14 mouse cellular contexts compared by ENCODE assay signal in genomic region chr5:82312054-82312453, GRCm38 (mm10).
DNase-seq lines count a peak whose midpoint lies in the region; ATAC-seq lines count a peak whose summit lies in the region.
"Had no signal": no experiment of that assay in that cellular context is flagged by ENCODE, and none has a peak within 500 bp of the region (broad histone marks: within the 10 kb centered on the region; RNA-seq: fewer than 3 reads in every experiment).

No protein-coding gene starts in this region.

- no peak overlapping the region for H3K4me3 ChIP-seq in forebrain, embryonic 14.5 days (ENCODE audit: low read depth, low read length)
- H3K4me3 ChIP-seq in forebrain, embryonic 11.5 days (ENCODE audit: low read depth, low read length): no peak overlapping the region
- H3K4me3 ChIP-seq in neural tube, embryonic 15.5 days (replicated peaks): no peak overlapping the region
- H3K4me3 ChIP-seq in hindbrain, embryonic 16.5 days (ENCODE audit: low read length): no peak overlapping the region
- H3K4me3 ChIP-seq: heart, embryonic 13.5 days; left cerebral cortex, adult 2 months had no signal

- H3K27me3 ChIP-seq in forebrain, embryonic 14.5 days (replicated peaks; ENCODE audit: control insufficient read depth, insufficient read depth, low read length): no peaks in the 10 kb centered on the region
- no peaks in the 10 kb centered on the region for H3K27me3 ChIP-seq in forebrain, embryonic 11.5 days (ENCODE audit: control insufficient read depth, insufficient read depth, low read length)
- H3K27me3 ChIP-seq in neural tube, embryonic 15.5 days (replicated peaks): no peaks in the 10 kb centered on the region
- no peaks in the 10 kb centered on the region for H3K27me3 ChIP-seq in hindbrain, embryonic 16.5 days (replicated peaks; ENCODE audit: control insufficient read depth, insufficient read depth, low read length)
- H3K27me3 ChIP-seq: heart, embryonic 13.5 days had no signal

- no peak overlapping the region for H3K9ac ChIP-seq in forebrain, embryonic 14.5 days (ENCODE audit: low read length)
- H3K9ac ChIP-seq in forebrain, embryonic 11.5 days (ENCODE audit: low read length): no peak overlapping the region
- H3K9ac ChIP-seq in neural tube, embryonic 15.5 days (replicated peaks): no peak overlapping the region
- H3K9ac ChIP-seq in hindbrain, embryonic 16.5 days (ENCODE audit: low read depth, low read length): no peak overlapping the region
- H3K9ac ChIP-seq: heart, embryonic 13.5 days had no signal

- no peak for ATAC-seq in forebrain, embryonic 14.5 days
- no peak for ATAC-seq in forebrain, embryonic 11.5 days (replicated peaks; ENCODE audit: low FRiP score)
- no peak for ATAC-seq in neural tube, embryonic 15.5 days (ENCODE audit: low FRiP score)
- no peak for ATAC-seq in hindbrain, embryonic 16.5 days

- no peaks in the 10 kb centered on the region for H3K9me3 ChIP-seq in forebrain, embryonic 14.5 days (replicated peaks; ENCODE audit: control insufficient read depth, low read length)
- no peaks in the 10 kb centered on the region for H3K9me3 ChIP-seq in forebrain, embryonic 11.5 days (ENCODE audit: control insufficient read depth, low read length)
- H3K9me3 ChIP-seq in neural tube, embryonic 15.5 days (replicated peaks): no peaks in the 10 kb centered on the region
- H3K9me3 ChIP-seq in hindbrain, embryonic 16.5 days (ENCODE audit: control insufficient read depth, low read length): no peaks in the 10 kb centered on the region
- H3K9me3 ChIP-seq: heart, embryonic 13.5 days had no signal

- no peaks in the 10 kb centered on the region for H3K36me3 ChIP-seq in forebrain, embryonic 14.5 days (ENCODE audit: control insufficient read depth, insufficient read depth, low read length)
- no peaks in the 10 kb centered on the region for H3K36me3 ChIP-seq in forebrain, embryonic 11.5 days (ENCODE audit: control insufficient read depth, insufficient read depth, low read length)
- no peaks in the 10 kb centered on the region for H3K36me3 ChIP-seq in neural tube, embryonic 15.5 days
- H3K36me3 ChIP-seq in hindbrain, embryonic 16.5 days (ENCODE audit: control insufficient read depth, insufficient read depth, low read length): no peaks in the 10 kb centered on the region
- H3K36me3 ChIP-seq: heart, embryonic 13.5 days had no signal

- no peak overlapping the region for H3K4me2 ChIP-seq in forebrain, embryonic 14.5 days (ENCODE audit: low read length)
- no peak overlapping the region for H3K4me2 ChIP-seq in forebrain, embryonic 11.5 days (ENCODE audit: low read depth, low read length, severe bottlenecking)
- H3K4me2 ChIP-seq in neural tube, embryonic 15.5 days: peak overlapping the region; percentile 3
- peak overlapping the region; percentile 11; the same call in 1 of the 2 replicates for H3K4me2 ChIP-seq in hindbrain, embryonic 16.5 days (ENCODE audit: low read length)
- H3K4me2 ChIP-seq: heart, embryonic 13.5 days had no signal

- H3K27ac ChIP-seq in forebrain, embryonic 14.5 days (ENCODE audit: low read depth, low read length): no peak overlapping the region
- H3K27ac ChIP-seq in forebrain, embryonic 11.5 days (ENCODE audit: low read depth, low read length): no peak overlapping the region
- no peak overlapping the region for H3K27ac ChIP-seq in neural tube, embryonic 15.5 days (replicated peaks)
- no peak overlapping the region for H3K27ac ChIP-seq in hindbrain, embryonic 16.5 days (ENCODE audit: low read depth, low read length)
- H3K27ac ChIP-seq: heart, embryonic 13.5 days; left cerebral cortex, adult 2 months had no signal

- peaks cover 4% of the 10 kb centered on the region; the same call in 1 of the 2 replicates for H3K4me1 ChIP-seq in forebrain, embryonic 14.5 days (ENCODE audit: control insufficient read depth, insufficient read depth, low read length)
- no peaks in the 10 kb centered on the region for H3K4me1 ChIP-seq in forebrain, embryonic 11.5 days (replicated peaks; ENCODE audit: control insufficient read depth, insufficient read depth, low read length)
- no peaks in the 10 kb centered on the region for H3K4me1 ChIP-seq in neural tube, embryonic 15.5 days
- H3K4me1 ChIP-seq in hindbrain, embryonic 16.5 days (ENCODE audit: control insufficient read depth, insufficient read depth, low read depth, low read length): 0 out of 2 replicates have a peak, but pooled peaks cover 3% of the 10 kb centered on the region
- H3K4me1 ChIP-seq: heart, embryonic 13.5 days had no signal

- 30% methylated on average over 6 of the region's 6 CpGs for WGBS in forebrain, embryonic 14.5 days
- 35% methylated on average over 6 of the region's 6 CpGs for WGBS in forebrain, embryonic 11.5 days
- 13% methylated on average over 6 of the region's 6 CpGs for WGBS in neural tube, embryonic 15.5 days
- 16% methylated on average over 6 of the region's 6 CpGs for WGBS in hindbrain, embryonic 16.5 days

- peak; percentile 51 for DNase-seq in forebrain, embryonic 14.5 days (ENCODE audit: low spot score)
- DNase-seq in forebrain, embryonic 11.5 days (ENCODE audit: low spot score): no peak
- DNase-seq in neural tube, embryonic 10.5 days (ENCODE audit: extremely low spot score, low spot score): no peak
- peak; percentile 25 for DNase-seq in retina, postnatal 1 day
- no peak for DNase-seq in frontal cortex, adult 2 months (ENCODE audit: extremely low spot score in 1 of 2, low spot score in 1 of 2)
- no peak for DNase-seq in layer of hippocampus, adult 9-10 months (ENCODE audit: low spot score)
- DNase-seq: gastrocnemius, postnatal 10 days; kidney, adult 11 months; lung, postnatal 10 days; thymus, postnatal 14 days had no signal

Comparison
In these comparisons a context has a peak if more than half of its experiments do, and no peak if none do; other contexts are left out.
1. DNase-seq: peak in forebrain, embryonic 14.5 days (single experiment) and retina, postnatal 1 day (single experiment); none in forebrain, embryonic 11.5 days (single experiment), neural tube, embryonic 10.5 days (single experiment), frontal cortex, adult 2 months (0 of 2) and layer of hippocampus, adult 9-10 months (single experiment).
2. H3K4me2 ChIP-seq: peak in neural tube, embryonic 15.5 days (single experiment) and hindbrain, embryonic 16.5 days (single experiment); none in forebrain, embryonic 14.5 days (single experiment) and forebrain, embryonic 11.5 days (single experiment).